Mouse (Mus musculus): ENCODE results near the gene Ankar.

GRCm38 (mm10) chr1:72730126-72730525 is 29.7 kb upstream of the Ankar start:
- TF ChIP-seq CTCF (IDR thresholded peaks at IDR 0.05; ENCODE audit: insufficient read depth, low read length): no peak
- no peak for TF ChIP-seq POLR2A (IDR thresholded peaks at IDR 0.05; ENCODE audit: borderline replicate concordance, extremely low read depth, low read depth, low read length)
